9 mouse cellular contexts compared by ENCODE assay signal in genomic region chr9:60309786-60310711, GRCm38 (mm10).
A peak's percentile ranks its signal among the peaks of the same experiment; 100 is the strongest.
DNase-seq lines count a peak whose midpoint lies in the region; ATAC-seq and TF ChIP-seq lines count a peak whose summit lies in the region.
"Had no signal": no experiment of that assay in that cellular context is flagged by ENCODE, and none has a peak within 500 bp of the region (broad histone marks: within the 10 kb centered on the region; RNA-seq: fewer than 3 reads in every experiment).

No protein-coding gene starts in this region.

- H3K4me2 ChIP-seq in forebrain, embryonic 13.5 days: no peak overlapping the region
- no peak overlapping the region for H3K4me2 ChIP-seq in forebrain, embryonic 11.5 days (ENCODE audit: low read depth, low read length, severe bottlenecking)
- no peak overlapping the region for H3K4me2 ChIP-seq in stomach, embryonic 15.5 days
- no peak overlapping the region for H3K4me2 ChIP-seq in liver, embryonic 11.5 days
- H3K4me2 ChIP-seq: liver, embryonic 13.5 days had no signal

- no peak for TF ChIP-seq POLR2A in cerebellum, adult 2 months (IDR thresholded peaks at IDR 0.05; ENCODE audit: borderline replicate concordance, insufficient read depth, low read length)

- no peak for DNase-seq in forebrain, embryonic 11.5 days (ENCODE audit: low spot score)
- DNase-seq in cerebellum, adult 2 months: peak; percentile 91 to 96
- DNase-seq in gastrocnemius, postnatal 36 days: peak; percentile 75 to 78
- DNase-seq in kidney, adult 8-10 months: peak; percentile 69 to 72
- DNase-seq in lung, postnatal 4 days: peak; percentile 38 to 68
- DNase-seq in liver, embryonic 11.5 days (ENCODE audit: low spot score): no peak
- DNase-seq: liver, embryonic 13.5 days had no signal

- WGBS in forebrain, embryonic 13.5 days: 62% methylated on average over 16 of the region's 16 CpGs
- WGBS in forebrain, embryonic 11.5 days: 74% methylated on average over 16 of the region's 16 CpGs
- WGBS in cerebellum, adult 2 months: 11% methylated on average over 16 of the region's 16 CpGs
- 51% methylated on average over 16 of the region's 16 CpGs for WGBS in stomach, embryonic 15.5 days
- WGBS in liver, embryonic 11.5 days: 71% methylated on average over 16 of the region's 16 CpGs

- no peaks in the 10 kb centered on the region for H3K9me3 ChIP-seq in forebrain, embryonic 13.5 days (replicated peaks)
- H3K9me3 ChIP-seq in forebrain, embryonic 11.5 days (ENCODE audit: control insufficient read depth, low read length): no peaks in the 10 kb centered on the region
- no peaks in the 10 kb centered on the region for H3K9me3 ChIP-seq in stomach, embryonic 15.5 days
- H3K9me3 ChIP-seq in liver, embryonic 11.5 days (ENCODE audit: control insufficient read depth, low read length): no peaks in the 10 kb centered on the region
- H3K9me3 ChIP-seq: liver, embryonic 13.5 days had no signal

- H3K4me3 ChIP-seq in forebrain, embryonic 13.5 days: no peak overlapping the region
- H3K4me3 ChIP-seq in forebrain, embryonic 11.5 days (ENCODE audit: low read depth, low read length): no peak overlapping the region
- H3K4me3 ChIP-seq in cerebellum, adult 2 months (replicated peaks; ENCODE audit: insufficient read depth, low read depth, low read length): no peak overlapping the region
- H3K4me3 ChIP-seq in stomach, embryonic 15.5 days (replicated peaks): no peak overlapping the region
- H3K4me3 ChIP-seq in liver, embryonic 11.5 days (ENCODE audit: low read depth, low read length): no peak overlapping the region
- H3K4me3 ChIP-seq: liver, embryonic 13.5 days had no signal

- no peaks in the 10 kb centered on the region for H3K36me3 ChIP-seq in forebrain, embryonic 13.5 days (ENCODE audit: poor library complexity, severe bottlenecking)
- no peaks in the 10 kb centered on the region for H3K36me3 ChIP-seq in forebrain, embryonic 11.5 days (ENCODE audit: control insufficient read depth, insufficient read depth, low read length)
- H3K36me3 ChIP-seq in stomach, embryonic 15.5 days: no peaks in the 10 kb centered on the region
- H3K36me3 ChIP-seq in liver, embryonic 11.5 days (ENCODE audit: control insufficient read depth, insufficient read depth, low read length): no peaks in the 10 kb centered on the region
- H3K36me3 ChIP-seq: liver, embryonic 13.5 days had no signal

- intact Hi-C loops in gastrocnemius, postnatal 36 days (cut with DNase I): no loop called here

- H3K27ac ChIP-seq in forebrain, embryonic 13.5 days: peak overlapping the region; percentile 10; the same call in 1 of the 2 replicates
- no peak overlapping the region for H3K27ac ChIP-seq in forebrain, embryonic 11.5 days (ENCODE audit: low read depth, low read length)
- peak overlapping the region; percentile 14 for H3K27ac ChIP-seq in cerebellum, adult 2 months (ENCODE audit: insufficient read depth, low read length)
- peak overlapping the region; percentile 72 for H3K27ac ChIP-seq in stomach, embryonic 15.5 days
- no peak overlapping the region for H3K27ac ChIP-seq in liver, embryonic 11.5 days (ENCODE audit: low read depth, low read length)
- H3K27ac ChIP-seq: liver, embryonic 13.5 days had no signal

- no peak for TF ChIP-seq CTCF in cerebellum, adult 2 months (IDR thresholded peaks at IDR 0.05; ENCODE audit: borderline replicate concordance, insufficient read depth, low read depth, low read length)

- ATAC-seq in forebrain, embryonic 13.5 days: peak; percentile 36; the same call in 1 of the 2 replicates
- no peak for ATAC-seq in forebrain, embryonic 11.5 days (replicated peaks; ENCODE audit: low FRiP score)
- no peak for ATAC-seq in stomach, embryonic 15.5 days (ENCODE audit: insufficient read depth, low FRiP score, low read depth)
- ATAC-seq in liver, embryonic 11.5 days (replicated peaks; ENCODE audit: low FRiP score): no peak

- peaks cover 39% of the 10 kb centered on the region for H3K4me1 ChIP-seq in forebrain, embryonic 13.5 days
- peaks cover 2% of the 10 kb centered on the region; the same call in 1 of the 2 replicates for H3K4me1 ChIP-seq in forebrain, embryonic 11.5 days (replicated peaks; ENCODE audit: control insufficient read depth, insufficient read depth, low read length)
- H3K4me1 ChIP-seq in cerebellum, adult 2 months (ENCODE audit: control insufficient read depth, insufficient read depth, low read length): peaks cover 38% of the 10 kb centered on the region
- H3K4me1 ChIP-seq in stomach, embryonic 15.5 days: peaks cover 13% of the 10 kb centered on the region; the same call in 1 of the 2 replicates
- H3K4me1 ChIP-seq in liver, embryonic 11.5 days (replicated peaks; ENCODE audit: control insufficient read depth, insufficient read depth, low read length): 0 out of 2 replicates have a peak, but pooled peaks cover 4% of the 10 kb centered on the region
- H3K4me1 ChIP-seq: liver, embryonic 13.5 days had no signal

- 0 out of 2 replicates have a peak, but pooled peaks cover 6% of the 10 kb centered on the region for H3K27me3 ChIP-seq in forebrain, embryonic 13.5 days
- H3K27me3 ChIP-seq in forebrain, embryonic 11.5 days (ENCODE audit: control insufficient read depth, insufficient read depth, low read length): no peaks in the 10 kb centered on the region
- H3K27me3 ChIP-seq in cerebellum, adult 2 months (ENCODE audit: control insufficient read depth, insufficient read depth, low read length): no peaks in the 10 kb centered on the region
- H3K27me3 ChIP-seq in stomach, embryonic 15.5 days (replicated peaks): no peaks in the 10 kb centered on the region
- H3K27me3 ChIP-seq in liver, embryonic 11.5 days (replicated peaks; ENCODE audit: control insufficient read depth, insufficient read depth, low read length): no peaks in the 10 kb centered on the region
- H3K27me3 ChIP-seq: liver, embryonic 13.5 days had no signal

- H3K9ac ChIP-seq in forebrain, embryonic 13.5 days: no peak overlapping the region
- no peak overlapping the region for H3K9ac ChIP-seq in forebrain, embryonic 11.5 days (ENCODE audit: low read length)
- no peak overlapping the region for H3K9ac ChIP-seq in stomach, embryonic 15.5 days
- H3K9ac ChIP-seq in liver, embryonic 11.5 days (ENCODE audit: low read depth, low read length): no peak overlapping the region
- H3K9ac ChIP-seq: liver, embryonic 13.5 days had no signal

Comparison
In these comparisons a context has a peak if more than half of its experiments do, and no peak if none do; other contexts are left out.
1. H3K27ac ChIP-seq: peak in forebrain, embryonic 13.5 days (single experiment), cerebellum, adult 2 months (single experiment) and stomach, embryonic 15.5 days (single experiment); none in forebrain, embryonic 11.5 days (single experiment) and liver, embryonic 11.5 days (single experiment).
2. DNase-seq: peak in cerebellum, adult 2 months (2 of 2), gastrocnemius, postnatal 36 days (2 of 2), kidney, adult 8-10 months (2 of 2) and lung, postnatal 4 days (2 of 2); none in forebrain, embryonic 11.5 days (single experiment) and liver, embryonic 11.5 days (single experiment).